Mouse (Mus musculus) hindbrain, embryonic 14.5 days (tissue): Measurements from ENCODE around the gene AL607142.1. TPM values are rescaled to one million over a fixed set of nuclear protein-coding genes. Genes with fewer than 3 reads are reported as not detected.
A peak's percentile ranks its signal among the peaks of the same experiment; 100 is the strongest.

ENCODE experiments used
- ATAC-seq: fragments of 200-750 bp; cut with Nextera tagmentation; 2 replicates; pipeline ENCODE4 v1.8.0; 2017; ENCODE audit warnings: moderate number of reproducible peaks, mild to moderate bottlenecking, moderate TSS enrichment, moderate library complexity; ENCODE audit not compliant: low FRiP score
- DNase-seq: peaks from one replicate; pipeline ENCODE4 v3.0.0-alpha.2; 2015; ENCODE audit warnings: low spot score
- H3K27ac ChIP-seq: fragments of 300-500 bp; sonication (generic); 2 replicates; pipeline ENCODE4 v1.5.1; 2014; ENCODE audit warnings: mild to moderate bottlenecking, moderate library complexity
- H3K27me3 ChIP-seq: fragments of 300-500 bp; sonication (generic); 2 replicates; pipeline ENCODE4 v1.6.1; 2014; ENCODE audit warnings: mild to moderate bottlenecking, low read length, mixed read lengths; ENCODE audit not compliant: control insufficient read depth, insufficient read depth
- H3K36me3 ChIP-seq: fragments of 300-500 bp; sonication (generic); replicated peaks from 2 replicates; pipeline ENCODE4 v1.6.1; 2014; ENCODE audit not compliant: control insufficient read depth, insufficient read depth
- H3K4me1 ChIP-seq: fragments of 300-500 bp; sonication (generic); replicated peaks from 2 replicates; pipeline ENCODE4 v1.6.1; 2014; ENCODE audit warnings: antibody characterized with exemption, low read length, mixed read lengths; ENCODE audit not compliant: control insufficient read depth, insufficient read depth
- H3K4me2 ChIP-seq: fragments of 300-500 bp; sonication (generic); replicated peaks from 2 replicates; pipeline ENCODE4 v1.6.1; 2014; ENCODE audit warnings: mild to moderate bottlenecking, moderate library complexity
- H3K4me3 ChIP-seq: fragments of 300-500 bp; sonication (generic); replicated peaks from 2 replicates; pipeline ENCODE4 v1.5.1; 2014; ENCODE audit warnings: mild to moderate bottlenecking, low read length
- H3K9ac ChIP-seq: fragments of 300-500 bp; sonication (generic); 2 replicates; pipeline ENCODE4 v1.6.1; 2014
- H3K9me3 ChIP-seq: fragments of 300-500 bp; sonication (generic); 2 replicates; pipeline ENCODE4 v1.6.1; 2016; ENCODE audit warnings: low read length; ENCODE audit not compliant: control insufficient read depth
- WGBS: fragments of 180-500 bp; shearing (Covaris S2); extraction: QIAGEN DNeasy Blood & Tissue Kit; methylation state at CpG from one replicate; pipeline ENCODE4 v1.1.7; 2014; 5-methylcytosine and 5-hydroxymethylcytosine counted together
- polyA plus RNA-seq: library from polyadenylated mRNA; unstranded; fragments of >200 nt; fragmentation: Nextera tagmentation; extraction: Ambion mirVana; gene quantifications from 2 replicates; pipeline ENCODE4 v1.2.1, GENCODE M21; 2014

The AL607142.1 gene
- polyA plus RNA-seq, 1 experiment from 2014 or later = not detected

- ATAC-seq = no peak
- no peak overlapping the region for H3K4me3 ChIP-seq
- DNase-seq = no peak
- no peaks in the 10 kb centered on the region for H3K9me3 ChIP-seq
- H3K4me2 ChIP-seq = no peak overlapping the region
- no peak overlapping the region for H3K27ac ChIP-seq
- no peaks in the 10 kb centered on the region for H3K27me3 ChIP-seq
- H3K4me1 ChIP-seq = no peaks in the 10 kb centered on the region
- no peaks in the 10 kb centered on the region for H3K36me3 ChIP-seq
- no peak overlapping the region for H3K9ac ChIP-seq
- 90% methylated on average over 11 of the region's 11 CpGs for whole genome bisulfite sequencing
These were observed 2.0 kb upstream of the AL607142.1 start for GRCm38 (mm10) chr4:120062754-120063153.

GRCm38 (mm10) chr4:120063353-120064124, 1.3 kb upstream of the AL607142.1 start:
- H3K9ac ChIP-seq = no peak overlapping the region

GRCm38 (mm10) chr4:120066841-120067591, 2.2 kb downstream of the AL607142.1 start:
- H3K9me3 ChIP-seq = no peaks in the 10 kb centered on the region
- no peak overlapping the region for H3K4me3 ChIP-seq
- H3K36me3 ChIP-seq = no peaks in the 10 kb centered on the region
- 61% methylated on average over 9 of the region's 9 CpGs for WGBS
- H3K27me3 ChIP-seq = no peaks in the 10 kb centered on the region
- H3K4me1 ChIP-seq = no peaks in the 10 kb centered on the region
- no peak overlapping the region for H3K27ac ChIP-seq
- no peak overlapping the region for H3K4me2 ChIP-seq
- 0 out of 2 replicates have a peak, but pooled peaks have one; percentile 35 for ATAC-seq
- no peak overlapping the region for H3K9ac ChIP-seq
- no peak for DNase-seq

More at GRCm38 (mm10) chr4:120063353-120064124, 1.3 kb upstream of the AL607142.1 start:
- DNase-seq (no peak), ATAC-seq (no peak)
- Histone ChIP-seq H3K9me3 (no peaks in the 10 kb centered on the region), H3K36me3 (no peaks in the 10 kb centered on the region), H3K4me3 (no peak overlapping the region), H3K27ac (no peak overlapping the region), H3K4me1 (no peaks in the 10 kb centered on the region), H3K4me2 (no peak overlapping the region), H3K27me3 (no peaks in the 10 kb centered on the region)
- 89% methylated on average over 20 of the region's 20 CpGs for WGBS

GRCm38 (mm10) chr4:120067592-120068235, 2.9 kb downstream of the AL607142.1 start:
- H3K9me3 ChIP-seq = no peaks in the 10 kb centered on the region
- no peaks in the 10 kb centered on the region for H3K4me1 ChIP-seq
- 90% methylated on average over 8 of the region's 8 CpGs for WGBS
- no peaks in the 10 kb centered on the region for H3K36me3 ChIP-seq
- H3K9ac ChIP-seq = no peak overlapping the region
- DNase-seq = no peak
- ATAC-seq = no peak
- H3K4me2 ChIP-seq = no peak overlapping the region
- no peaks in the 10 kb centered on the region for H3K27me3 ChIP-seq
- no peak overlapping the region for H3K4me3 ChIP-seq
- no peak overlapping the region for H3K27ac ChIP-seq

GRCm38 (mm10) chr4:120068883-120069581, 4.2 kb downstream of the AL607142.1 start:
- no peak for DNase-seq
- WGBS = 77% methylated on average over 3 of the region's 3 CpGs
- Histone ChIP-seq H3K4me2 (no peak overlapping the region), H3K36me3 (no peaks in the 10 kb centered on the region), H3K27me3 (no peaks in the 10 kb centered on the region), H3K9ac (no peak overlapping the region), H3K4me1 (no peaks in the 10 kb centered on the region), H3K4me3 (no peak overlapping the region), H3K27ac (no peak overlapping the region), H3K9me3 (no peaks in the 10 kb centered on the region)
- ATAC-seq = no peak

- 93% methylated on average over 3 of the region's 3 CpGs for WGBS
- H3K9ac ChIP-seq = no peak overlapping the region
These were observed 4.8 kb downstream of the AL607142.1 start for GRCm38 (mm10) chr4:120069582-120069980.

GRCm38 (mm10) chr4:120071411-120071810, 6.6 kb downstream of the AL607142.1 start:
- H3K4me3 ChIP-seq = no peak overlapping the region
- H3K9me3 ChIP-seq = no peaks in the 10 kb centered on the region
- H3K27me3 ChIP-seq = no peaks in the 10 kb centered on the region
- H3K4me1 ChIP-seq = no peaks in the 10 kb centered on the region
- ATAC-seq = no peak
- H3K36me3 ChIP-seq = no peaks in the 10 kb centered on the region
- H3K9ac ChIP-seq = no peak overlapping the region
- 74% methylated on average over 3 of the region's 3 CpGs for WGBS
- no peak overlapping the region for H3K4me2 ChIP-seq
- DNase-seq = no peak
- no peak overlapping the region for H3K27ac ChIP-seq

More at GRCm38 (mm10) chr4:120069582-120069980, 4.8 kb downstream of the AL607142.1 start:
- Histone ChIP-seq H3K4me3 (no peak overlapping the region), H3K9me3 (no peaks in the 10 kb centered on the region), H3K27me3 (no peaks in the 10 kb centered on the region), H3K4me2 (no peak overlapping the region), H3K4me1 (no peaks in the 10 kb centered on the region), H3K36me3 (no peaks in the 10 kb centered on the region), H3K27ac (no peak overlapping the region)
- ATAC-seq (no peak), DNase-seq (no peak)

- Histone ChIP-seq H3K27me3 (no peaks in the 10 kb centered on the region), H3K9me3 (no peaks in the 10 kb centered on the region), H3K36me3 (no peaks in the 10 kb centered on the region), H3K4me2 (no peak overlapping the region), H3K9ac (no peak overlapping the region), H3K4me1 (no peaks in the 10 kb centered on the region), H3K27ac (no peak overlapping the region), H3K4me3 (no peak overlapping the region)
- WGBS = 61% methylated on average over 15 of the region's 15 CpGs
- ATAC-seq (no peak), DNase-seq (no peak)
These were observed 7.2 kb downstream of the AL607142.1 start for GRCm38 (mm10) chr4:120071842-120072507.
